Mouse (Mus musculus) layer of hippocampus, adult 9-10 months (tissue): ENCODE data around the gene Isoc2a.
"Not testable (repeated sequence)": the region's sequence is repeated elsewhere in the genome, so short reads cannot be mapped to it uniquely, and the experiment has no call there.

Experiments used
- DNase-seq: peaks from one replicate; pipeline ENCODE4 v3.0.0; 2022; ENCODE audit warnings: low spot score

The Isoc2a gene

DNA sequence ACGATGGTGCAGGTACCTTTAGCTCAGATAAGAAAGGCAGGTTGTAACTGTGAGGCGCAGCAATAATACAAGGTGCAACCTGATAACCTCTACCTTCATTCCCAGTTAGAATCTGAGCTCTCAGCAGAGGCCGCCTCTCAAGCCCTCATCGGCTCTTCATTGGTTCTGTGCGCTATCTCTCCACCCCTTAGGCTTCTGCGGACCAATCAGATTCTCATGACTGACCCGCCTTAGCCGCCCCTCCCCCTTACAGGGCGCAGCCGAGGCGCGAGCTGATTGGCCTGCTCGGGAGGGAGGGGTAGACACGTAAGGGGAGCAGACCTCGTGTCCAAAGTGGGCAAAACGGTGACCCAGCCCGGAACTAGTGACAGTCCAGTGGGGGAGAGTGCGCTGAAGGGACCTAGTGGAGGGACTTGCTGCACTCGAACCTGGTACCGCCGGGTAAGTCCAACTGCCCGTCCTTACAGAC is at the start of gene Isoc2a:
TSS of gene Isoc2a (plus strand) at position 401 of the 469 bp plus-strand sequence.
- peak; percentile 76 for DNase-seq

DNA sequence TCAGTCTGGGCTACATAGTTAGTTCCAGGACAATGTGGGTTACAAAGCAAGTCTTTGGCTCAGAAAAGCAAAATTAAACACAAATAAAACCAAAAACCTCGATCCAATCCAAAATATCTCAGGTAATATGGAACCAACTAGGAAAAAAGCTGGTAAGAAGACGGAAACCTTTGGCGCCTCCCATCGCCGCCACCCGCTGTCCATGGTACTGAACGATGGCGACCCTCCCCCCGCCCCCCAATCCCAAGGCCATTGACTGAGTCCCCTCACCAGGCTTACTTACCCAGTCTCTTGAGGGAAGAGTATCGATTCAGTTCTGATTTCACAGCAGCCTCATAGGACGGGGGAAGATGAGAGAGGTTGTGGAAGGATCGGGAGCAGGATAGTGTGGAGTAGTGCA is 46.5 kb upstream of the Isoc2a start:
- no peak for DNase-seq

GRCm38 (mm10) chr7:4835631-4836327 is 41.2 kb upstream of the Isoc2a start:
- DNase-seq: no peak

- DNase-seq: no peak
Observed at GRCm38 (mm10) chr7:4836351-4836792, 40.6 kb upstream of the Isoc2a start.

DNA sequence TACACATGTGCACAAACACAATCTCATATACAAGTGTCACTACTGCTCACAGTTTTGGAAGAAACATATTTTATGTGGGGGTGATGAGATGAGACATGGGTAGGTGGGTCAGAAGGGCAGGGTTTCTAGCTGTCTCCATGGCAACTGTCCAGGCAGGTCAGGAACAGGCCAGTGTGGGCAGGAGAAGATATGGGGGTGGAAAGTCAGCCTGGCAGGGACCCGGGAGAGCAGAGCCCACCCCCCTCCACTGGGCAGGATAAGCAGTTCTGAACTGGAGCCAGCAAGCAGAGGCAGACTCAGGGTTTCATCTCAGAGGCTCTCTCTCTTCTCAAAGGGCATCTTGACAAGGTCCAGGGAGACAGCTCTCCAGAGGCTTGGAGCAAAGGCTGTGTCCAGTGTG is 39.3 kb upstream of the Isoc2a start:
- no peak for DNase-seq

- DNase-seq: peak; percentile 67
Observed at GRCm38 (mm10) chr7:4842077-4842476, 34.9 kb upstream of the Isoc2a start.

- no peak for DNase-seq
Observed at GRCm38 (mm10) chr7:4842634-4843131, 34.3 kb upstream of the Isoc2a start.

GRCm38 (mm10) chr7:4843604-4844244 is 33.2 kb upstream of the Isoc2a start:
- no peak for DNase-seq

DNA sequence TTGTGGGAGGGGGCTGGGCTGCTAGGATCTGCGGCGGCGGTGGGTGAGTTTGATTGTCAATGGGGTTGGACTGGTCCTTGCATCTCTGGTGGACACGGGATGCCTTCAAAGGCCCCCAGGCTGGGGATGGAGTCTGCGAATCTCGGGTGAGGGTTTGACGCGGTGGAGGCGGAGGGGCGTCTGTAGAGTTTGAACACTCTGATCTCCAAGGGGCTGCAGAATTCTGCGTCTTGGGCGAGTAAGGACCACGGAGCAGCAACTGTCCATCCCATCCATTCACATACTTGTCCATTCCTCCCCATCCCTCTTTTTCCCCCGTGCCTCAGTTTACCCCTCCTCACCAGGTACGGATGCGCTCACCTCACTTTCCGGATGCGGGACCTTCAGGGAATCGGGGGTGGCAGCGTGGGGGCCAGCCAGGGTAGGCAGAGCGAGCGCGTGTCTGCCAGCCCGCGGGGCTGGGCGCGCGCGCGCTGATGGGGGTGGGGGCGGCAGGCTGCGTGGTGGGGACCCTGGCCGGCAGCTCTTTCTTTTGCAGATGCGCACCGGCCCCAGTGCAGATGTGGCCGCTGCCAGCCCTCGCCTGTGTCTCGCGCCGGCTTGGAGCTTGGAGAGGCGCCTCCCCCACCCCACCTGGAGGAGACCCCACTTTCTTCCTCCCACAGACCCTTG is 32.6 kb upstream of the Isoc2a start, which contains the start of gene Shisa7:
TSS of gene Shisa7 (minus strand) at position 452 of the 672 bp plus-strand sequence.
- no peak for DNase-seq

DNA sequence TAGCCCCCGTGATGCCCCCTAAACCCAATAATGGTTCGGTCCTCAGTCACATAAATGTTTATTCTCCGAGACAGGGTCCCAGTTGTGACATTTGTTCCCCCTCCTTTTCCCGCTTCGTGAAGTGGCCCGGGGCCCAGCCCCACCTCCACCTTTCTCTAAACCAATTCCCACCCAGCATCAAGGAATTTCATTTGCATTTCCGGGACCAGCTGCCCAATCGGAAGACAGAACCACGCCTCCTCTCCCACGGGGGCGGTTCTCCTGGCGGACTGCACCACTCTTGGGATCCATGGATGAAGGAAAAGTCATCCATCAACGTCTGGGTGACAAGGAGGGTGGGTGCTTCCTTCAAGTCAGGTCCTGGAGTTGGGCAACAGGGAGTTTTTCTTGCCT is 32.0 kb upstream of the Isoc2a start:
- peak; percentile 76 for DNase-seq

DNA sequence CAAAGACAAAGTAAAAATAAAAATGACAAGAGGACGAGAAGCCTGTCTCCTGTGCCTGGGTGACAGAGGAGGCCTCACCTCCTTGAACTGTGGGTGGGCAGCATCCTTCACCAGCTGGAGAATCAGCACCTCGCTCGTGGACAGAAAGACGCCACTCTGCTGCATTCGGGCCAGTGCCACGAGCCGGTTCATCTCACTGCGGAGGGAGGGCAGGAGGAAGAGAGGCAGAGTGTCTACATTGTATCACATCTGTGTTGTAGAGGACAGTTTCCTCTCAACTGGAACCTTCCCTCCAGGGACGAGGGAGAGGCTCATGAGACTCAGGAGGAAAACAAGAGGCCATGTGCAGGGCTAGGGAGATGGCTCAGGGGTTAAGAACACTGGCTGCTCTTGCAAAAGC is 27.6 kb upstream of the Isoc2a start:
- DNase-seq: no peak

- no peak for DNase-seq
Observed at GRCm38 (mm10) chr7:4850621-4851314, 26.2 kb upstream of the Isoc2a start.

DNA sequence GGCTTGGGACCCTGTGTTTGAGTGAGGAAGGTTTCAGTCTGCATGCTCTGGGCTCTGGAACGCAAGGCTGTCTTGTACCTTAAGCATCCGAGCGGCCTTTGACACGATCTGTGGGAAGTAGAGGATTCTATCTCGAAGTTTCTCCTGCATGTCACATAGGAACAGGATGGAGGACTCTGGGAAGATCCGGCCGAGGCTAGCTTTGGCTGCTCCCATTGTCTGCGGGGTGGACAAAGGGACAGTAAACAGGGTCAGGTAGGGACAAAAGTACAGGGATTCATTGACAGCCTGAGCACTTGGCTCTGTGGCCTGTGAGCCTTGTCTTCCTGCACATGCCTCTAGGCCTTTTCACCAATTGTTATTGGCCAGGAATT is 25.7 kb upstream of the Isoc2a start:
- DNase-seq: no peak

DNA sequence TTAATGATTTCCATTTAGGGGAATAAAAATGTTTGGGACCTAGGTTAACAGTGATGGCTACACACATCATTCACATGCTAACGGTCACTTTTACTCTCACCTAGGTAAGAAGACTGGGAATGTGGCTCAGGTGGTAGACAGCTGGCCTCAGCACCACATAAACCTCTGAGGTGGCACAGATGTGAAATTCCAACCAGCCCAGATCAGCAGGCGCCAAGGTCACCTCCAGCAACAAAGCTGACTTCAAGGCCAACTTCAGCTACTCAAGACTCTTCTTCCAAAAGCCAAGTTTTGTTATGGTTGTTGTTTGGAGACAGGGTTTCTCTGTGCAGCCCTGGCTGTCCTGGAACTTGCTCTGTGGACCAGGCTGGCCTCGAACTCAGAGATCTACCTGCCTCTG is 23.3 kb upstream of the Isoc2a start:
- no peak for DNase-seq

- no peak for DNase-seq
Observed at GRCm38 (mm10) chr7:4856508-4856907, 20.4 kb upstream of the Isoc2a start.

DNA sequence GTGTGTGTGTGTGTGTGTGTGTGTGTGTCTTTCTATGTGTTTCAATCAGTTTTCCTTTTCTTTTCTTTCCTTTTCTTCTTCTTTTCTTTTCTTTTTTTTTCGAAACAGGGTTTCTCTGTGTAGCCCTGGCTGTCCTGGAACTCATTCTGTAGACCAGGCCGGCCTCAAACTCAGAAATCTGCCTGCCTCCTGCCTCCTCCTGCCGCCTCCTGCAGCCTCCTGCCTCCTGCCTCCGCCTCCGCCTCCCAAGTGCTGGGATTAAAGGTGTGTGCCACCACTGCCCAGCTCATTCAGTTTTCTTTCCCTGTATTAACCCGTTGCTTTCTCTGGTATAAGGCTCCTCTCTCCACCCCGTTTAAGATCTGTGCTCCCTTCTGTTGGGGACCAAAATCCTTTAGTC is 19.6 kb upstream of the Isoc2a start:
- DNase-seq: no peak

- DNase-seq: no peak
Observed at GRCm38 (mm10) chr7:4859418-4859978, 17.5 kb upstream of the Isoc2a start.

DNA sequence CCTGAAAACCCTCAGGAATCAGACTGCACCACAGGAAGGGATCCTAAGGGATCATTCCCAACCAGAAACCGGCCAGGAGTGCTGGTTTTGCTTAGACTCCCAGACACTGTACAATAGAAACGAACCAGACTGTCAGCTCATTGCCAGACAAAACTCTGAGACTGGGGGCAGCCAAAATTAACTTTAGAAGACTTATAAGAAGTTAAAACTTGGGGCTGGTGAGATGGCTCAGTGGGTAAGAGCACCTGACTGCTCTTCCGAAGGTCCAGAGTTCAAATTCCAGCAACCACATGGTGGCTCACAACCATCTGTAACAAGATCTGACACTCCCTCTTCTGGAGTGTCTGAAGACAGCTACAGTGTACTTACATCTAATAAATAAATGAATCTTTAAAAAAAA is 16.0 kb upstream of the Isoc2a start:
- DNase-seq: not testable (repeated sequence)

- no peak for DNase-seq
Observed at GRCm38 (mm10) chr7:4863041-4863440, 13.9 kb upstream of the Isoc2a start.

- no peak for DNase-seq
Observed at GRCm38 (mm10) chr7:4863541-4864080, 13.3 kb upstream of the Isoc2a start.

DNA sequence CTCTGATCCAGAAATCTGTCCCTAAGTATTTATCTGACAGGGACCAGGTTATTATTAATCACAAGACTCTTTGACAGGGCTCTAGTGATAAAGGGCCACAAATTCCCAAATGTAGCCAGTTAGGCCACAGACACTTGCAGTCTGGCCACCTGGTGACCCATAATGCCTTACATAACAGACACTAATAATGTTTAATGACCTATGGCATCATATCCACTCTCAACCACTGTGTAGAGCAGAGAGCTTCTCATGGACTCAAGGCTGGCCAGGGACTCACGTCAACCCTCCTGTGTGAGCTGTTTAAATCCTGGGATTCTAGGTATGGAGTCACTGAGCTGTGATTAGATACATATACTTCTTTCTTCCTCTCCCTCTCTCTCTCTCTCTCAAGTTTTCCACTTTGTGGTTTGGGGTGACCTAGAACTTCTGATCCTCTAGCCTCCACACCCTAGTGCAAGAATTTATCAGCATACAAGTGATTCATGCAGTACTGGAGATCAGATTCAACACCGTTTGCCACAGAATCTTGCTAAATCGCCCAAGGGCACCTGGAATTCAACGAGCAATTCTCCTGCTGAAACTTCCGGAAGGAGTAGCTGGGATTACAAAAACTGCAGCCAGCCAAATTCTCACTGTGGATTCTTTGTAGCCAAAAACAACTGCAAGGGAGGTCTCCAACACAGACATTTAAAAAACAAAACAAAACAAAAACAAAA is 12.7 kb upstream of the Isoc2a start:
- DNase-seq: no peak
